Mouse (Mus musculus): ENCODE measurements at regions not wholly inside any gene's neighbourhood (a gene's known extent, or its start where the extent isn't known, plus 50 kb on each side); places are given as distances from the start of the nearest gene placed in this dataset.
A peak's percentile ranks its signal among the peaks of the same experiment; 100 is the strongest.

DNA sequence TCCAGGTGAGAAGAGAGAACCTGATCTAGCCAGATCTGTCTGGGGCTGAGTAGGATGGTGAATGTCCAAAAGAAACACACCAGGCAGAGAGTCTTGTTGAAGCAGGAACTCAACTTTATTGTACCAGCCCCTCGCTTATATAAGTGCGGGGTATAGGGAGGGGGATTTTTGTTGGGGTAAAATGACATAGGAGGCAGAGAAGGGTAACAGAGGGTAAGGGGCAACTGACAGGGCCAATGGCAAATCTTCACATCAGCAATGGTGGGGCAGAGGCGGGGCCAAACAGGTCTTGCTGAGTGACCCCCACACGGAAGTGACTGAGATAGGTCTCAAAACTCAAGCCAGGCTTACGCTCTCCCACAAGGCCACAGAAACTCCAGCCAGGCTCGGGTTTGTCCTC lies 113.2 kb downstream of the Kdr start:
- ATAC-seq (ENCODE audit: insufficient read depth) (no peak), DNase-seq (no peak)
- Histone ChIP-seq H3K9me3 (ENCODE audit: low read depth, low read length) (no peaks in the 10 kb centered on the region), H3K4me3 (ENCODE audit: low read depth, low read length) (no peak overlapping the region), H3K27ac (ENCODE audit: low read depth) (no peak overlapping the region), H3K4me2 (no peak overlapping the region), H3K36me3 (ENCODE audit: insufficient read depth) (no peaks in the 10 kb centered on the region), H3K9ac (no peak overlapping the region), H3K4me1 (ENCODE audit: insufficient read depth) (no peaks in the 10 kb centered on the region), H3K27me3 (ENCODE audit: insufficient read depth, low read length) (no peaks in the 10 kb centered on the region)
- 92% methylated on average over 6 of the region's 6 CpGs for WGBS
- TF ChIP-seq CTCF (IDR thresholded peaks at IDR 0.05; ENCODE audit: low read depth) = no peak

- H3K9ac ChIP-seq = no peak overlapping the region
- no peak overlapping the region for H3K4me3 ChIP-seq (ENCODE audit: low read depth, low read length)
- H3K36me3 ChIP-seq (ENCODE audit: insufficient read depth) = no peaks in the 10 kb centered on the region
- no peak overlapping the region for H3K4me2 ChIP-seq
- H3K27ac ChIP-seq (ENCODE audit: low read depth) = no peak overlapping the region
- H3K4me1 ChIP-seq (ENCODE audit: insufficient read depth) = no peaks in the 10 kb centered on the region
- no peaks in the 10 kb centered on the region for H3K27me3 ChIP-seq (ENCODE audit: insufficient read depth, low read length)
- TF ChIP-seq CTCF (IDR thresholded peaks at IDR 0.05; ENCODE audit: low read depth) = no peak
- H3K9me3 ChIP-seq (ENCODE audit: low read depth, low read length) = no peaks in the 10 kb centered on the region
- 56% methylated on average over 6 of the region's 6 CpGs for whole genome bisulfite sequencing
- ATAC-seq (ENCODE audit: insufficient read depth) = no peak
- DNase-seq = no peak
Observed at GRCm38 (mm10) chr5:75863358-75863757, 114.9 kb downstream of the Kdr start.

GRCm38 (mm10) chr5:75862630-75862991 lies 115.6 kb downstream of the Kdr start:
- 14% methylated on average over 8 of the region's 8 CpGs for WGBS
- H3K4me1 ChIP-seq (ENCODE audit: insufficient read depth) = no peaks in the 10 kb centered on the region
- no peaks in the 10 kb centered on the region for H3K36me3 ChIP-seq (ENCODE audit: insufficient read depth)
- no peak overlapping the region for H3K9ac ChIP-seq
- peak; percentile 90 for TF ChIP-seq CTCF (IDR thresholded peaks at IDR 0.05; ENCODE audit: low read depth)
- no peak overlapping the region for H3K4me2 ChIP-seq
- no peaks in the 10 kb centered on the region for H3K27me3 ChIP-seq (ENCODE audit: insufficient read depth, low read length)
- H3K27ac ChIP-seq (ENCODE audit: low read depth) = no peak overlapping the region
- H3K9me3 ChIP-seq (ENCODE audit: low read depth, low read length) = no peaks in the 10 kb centered on the region
- ATAC-seq (ENCODE audit: insufficient read depth) (peak; percentile 54; the same call in 1 of the 2 replicates), DNase-seq (peak; percentile 88)
- no peak overlapping the region for H3K4me3 ChIP-seq (ENCODE audit: low read depth, low read length)

DNA sequence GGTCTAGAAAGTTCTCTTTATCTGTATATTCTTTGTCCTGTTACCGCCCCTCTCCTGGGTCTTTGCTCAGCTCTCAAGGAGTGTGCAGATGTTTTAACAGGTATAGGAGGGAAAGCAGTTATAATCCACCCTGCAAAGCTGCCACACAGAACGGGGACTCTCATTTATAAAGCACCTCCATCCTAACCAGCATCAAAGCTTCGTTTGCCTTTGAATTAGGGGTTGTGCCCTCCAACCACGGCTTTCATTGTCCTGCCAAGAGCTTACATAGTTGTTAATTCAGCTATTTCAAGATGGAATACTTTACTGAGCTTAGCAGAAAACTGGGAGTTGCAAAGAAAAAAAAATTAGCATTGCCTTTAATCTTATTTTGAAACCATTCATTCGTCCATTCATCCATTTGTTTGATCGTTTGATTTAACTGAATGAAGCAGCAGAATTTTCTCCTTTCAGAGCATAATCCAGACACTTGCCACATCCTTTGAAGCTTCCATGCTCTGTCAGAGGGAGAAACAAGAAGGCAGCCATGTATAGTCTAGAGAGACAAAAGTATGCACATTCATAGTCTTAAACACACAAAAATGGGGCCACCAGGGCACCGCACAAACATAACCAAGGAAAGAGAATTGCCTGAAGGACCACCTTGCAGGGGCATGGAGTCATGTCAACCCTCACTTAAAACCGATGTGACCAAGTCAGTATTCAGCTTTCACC lies 116.2 kb downstream of the Kdr start:
- ATAC-seq (ENCODE audit: insufficient read depth) (no peak), DNase-seq (no peak)
- H3K27ac ChIP-seq (ENCODE audit: low read depth) = no peak overlapping the region
- H3K9me3 ChIP-seq (ENCODE audit: low read depth, low read length) = no peaks in the 10 kb centered on the region
- H3K27me3 ChIP-seq (ENCODE audit: insufficient read depth, low read length) = no peaks in the 10 kb centered on the region
- H3K4me2 ChIP-seq = no peak overlapping the region
- H3K9ac ChIP-seq = no peak overlapping the region
- no peaks in the 10 kb centered on the region for H3K4me1 ChIP-seq (ENCODE audit: insufficient read depth)
- no peak overlapping the region for H3K4me3 ChIP-seq (ENCODE audit: low read depth, low read length)
- WGBS = 45% methylated on average over 8 of the region's 8 CpGs
- no peaks in the 10 kb centered on the region for H3K36me3 ChIP-seq (ENCODE audit: insufficient read depth)
- no peak for TF ChIP-seq CTCF (IDR thresholded peaks at IDR 0.05; ENCODE audit: low read depth)

DNA sequence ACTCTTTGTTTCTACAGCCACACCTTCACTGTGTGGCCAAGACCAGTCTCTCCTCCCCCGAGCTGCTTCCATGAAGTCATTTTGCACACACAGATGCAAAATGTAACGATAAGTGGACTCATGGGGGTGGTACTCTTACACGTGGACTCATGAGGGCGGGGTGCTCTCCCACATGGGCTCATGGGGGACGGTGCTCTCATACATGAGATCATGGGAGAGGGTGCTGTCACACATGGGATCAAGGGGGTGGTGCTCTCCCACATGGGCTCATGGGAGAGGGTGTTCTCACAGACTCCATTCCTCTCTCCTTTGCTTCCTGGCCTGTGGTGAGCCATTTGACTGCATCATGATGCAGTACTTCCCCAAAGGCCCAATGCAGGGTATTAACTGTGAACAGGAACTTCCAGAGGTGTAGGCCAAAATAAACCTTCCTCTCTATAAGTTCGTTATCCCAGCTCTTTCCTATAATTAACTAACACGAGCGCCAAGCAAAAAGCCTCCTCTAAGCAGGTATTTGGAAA lies 118.9 kb downstream of the Kdr start:
- Histone ChIP-seq H3K27me3 (ENCODE audit: insufficient read depth, low read length) (no peaks in the 10 kb centered on the region), H3K4me2 (no peak overlapping the region)

DNA sequence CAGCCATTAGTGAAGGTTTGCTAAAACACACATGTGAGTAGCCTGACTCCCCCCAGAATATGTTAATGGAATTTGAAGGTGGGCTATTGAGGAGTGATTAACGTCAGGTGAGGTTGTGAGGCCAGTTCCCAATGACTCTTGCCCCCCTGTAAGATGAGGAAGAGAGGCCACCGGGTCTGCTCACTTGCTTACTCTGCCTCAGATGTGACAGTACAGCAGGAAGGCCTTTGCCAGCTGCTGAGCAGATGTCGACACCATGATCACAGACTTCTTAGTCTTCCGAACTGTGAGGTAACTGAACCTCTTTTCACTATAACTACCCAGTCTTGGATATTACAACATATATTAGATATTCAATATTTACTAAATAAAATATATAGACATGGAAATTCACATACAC lies 127.4 kb downstream of the Kdr start:
- Histone ChIP-seq H3K36me3 (ENCODE audit: insufficient read depth) (no peaks in the 10 kb centered on the region), H3K9me3 (ENCODE audit: low read depth, low read length) (no peaks in the 10 kb centered on the region), H3K4me2 (no peak overlapping the region), H3K27me3 (ENCODE audit: insufficient read depth, low read length) (no peaks in the 10 kb centered on the region), H3K4me1 (ENCODE audit: insufficient read depth) (no peaks in the 10 kb centered on the region), H3K27ac (ENCODE audit: low read depth) (no peak overlapping the region), H3K9ac (no peak overlapping the region), H3K4me3 (ENCODE audit: low read depth, low read length) (no peak overlapping the region)
- no peak for ATAC-seq (ENCODE audit: insufficient read depth)
- DNase-seq = no peak
- 55% methylated on average over 4 of the region's 4 CpGs for WGBS
- TF ChIP-seq CTCF (IDR thresholded peaks at IDR 0.05; ENCODE audit: low read depth) = no peak

More for the DNA sequence above, 118.9 kb downstream of the Kdr start:
- DNase-seq (no peak), ATAC-seq (ENCODE audit: insufficient read depth) (no peak)
- WGBS = 80% methylated on average over 8 of the region's 8 CpGs
- Histone ChIP-seq H3K4me1 (ENCODE audit: insufficient read depth) (no peaks in the 10 kb centered on the region), H3K4me3 (ENCODE audit: low read depth, low read length) (no peak overlapping the region), H3K27ac (ENCODE audit: low read depth) (no peak overlapping the region), H3K36me3 (ENCODE audit: insufficient read depth) (no peaks in the 10 kb centered on the region), H3K9me3 (ENCODE audit: low read depth, low read length) (no peaks in the 10 kb centered on the region), H3K9ac (no peak overlapping the region)
- TF ChIP-seq CTCF (IDR thresholded peaks at IDR 0.05; ENCODE audit: low read depth) = no peak

DNA sequence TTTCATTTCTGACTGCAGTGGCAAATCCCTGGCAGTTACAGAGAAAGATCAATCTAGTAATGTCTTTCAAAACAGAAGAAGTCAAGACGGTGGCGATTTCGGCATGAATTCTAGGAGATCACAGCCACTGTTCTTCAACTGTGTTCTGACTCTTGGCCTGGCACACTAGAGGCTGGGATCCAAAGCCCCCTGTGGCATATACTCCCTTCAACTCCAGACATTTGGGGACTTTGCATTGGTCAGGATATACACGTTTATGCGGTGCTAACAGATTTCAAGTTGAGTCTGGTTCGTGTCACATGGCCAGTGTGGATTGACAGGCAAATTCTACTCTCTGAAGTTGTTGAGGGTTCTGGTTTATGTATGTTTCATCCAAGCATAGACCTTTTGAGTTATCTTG lies 130.3 kb downstream of the Kdr start:
- Histone ChIP-seq H3K4me2 (no peak overlapping the region), H3K9ac (no peak overlapping the region), H3K36me3 (ENCODE audit: insufficient read depth) (no peaks in the 10 kb centered on the region), H3K9me3 (ENCODE audit: low read depth, low read length) (no peaks in the 10 kb centered on the region), H3K27ac (ENCODE audit: low read depth) (no peak overlapping the region), H3K4me1 (ENCODE audit: insufficient read depth) (no peaks in the 10 kb centered on the region), H3K27me3 (ENCODE audit: insufficient read depth, low read length) (no peaks in the 10 kb centered on the region), H3K4me3 (ENCODE audit: low read depth, low read length) (no peak overlapping the region)
- 90% methylated on average over 6 of the region's 6 CpGs for WGBS
- ATAC-seq (ENCODE audit: insufficient read depth) (no peak), DNase-seq (no peak)
- TF ChIP-seq CTCF (IDR thresholded peaks at IDR 0.05; ENCODE audit: low read depth) = no peak
